Mouse (Mus musculus) bone marrow, adult 2 months (tissue): ENCODE results near the gene Samd5. TPM values are rescaled to one million over a fixed set of nuclear protein-coding genes. Genes with fewer than 3 reads are reported as not detected.
A peak's percentile ranks its signal among the peaks of the same experiment; 100 is the strongest.

Experiments used
- H3K27ac ChIP-seq: fragments of 200-500 bp; 2 replicates; pipeline ENCODE4 v1.5.1; 2012; ENCODE audit warnings: low read depth, mild to moderate bottlenecking, control low read depth, inconsistent platforms, low read length; ENCODE audit not compliant: control insufficient read depth, poor library complexity, insufficient read depth
- H3K4me1 ChIP-seq: fragments of 200-500 bp; 2 replicates; pipeline ENCODE4 v1.6.1; 2011; ENCODE audit warnings: low read length; ENCODE audit not compliant: control insufficient read depth, insufficient read depth
- H3K4me3 ChIP-seq: fragments of 200-500 bp; replicated peaks from 2 replicates; pipeline ENCODE3; 2011; ENCODE audit warnings: mild to moderate bottlenecking, low read depth, low read length, control low read depth; ENCODE audit not compliant: control insufficient read depth
- CTCF ChIP-seq: fragments of 200-500 bp; IDR thresholded peaks from 2 replicates; pipeline ENCODE4 v1.5.1; 2011; ENCODE audit warnings: low read length, control low read depth; ENCODE audit not compliant: control insufficient read depth, insufficient read depth
- POLR2A ChIP-seq: fragments of 200-500 bp; IDR thresholded peaks from 2 replicates; pipeline ENCODE4 v1.6.1; 2011; ENCODE audit warnings: low read depth, mild to moderate bottlenecking, control low read depth, low read length, borderline replicate concordance; ENCODE audit not compliant: control insufficient read depth
- WGBS: fragments of 180-500 bp; shearing (Covaris S2); methylation state at CpG from one replicate; pipeline ENCODE4 v1.1.7; 2018; 5-methylcytosine and 5-hydroxymethylcytosine counted together
- polyA plus RNA-seq: library from polyadenylated mRNA; stranded (reverse); fragments of >200 nt; gene quantifications from 2 replicates; pipeline ENCODE4 v1.2.4, GENCODE M21; 2011; ENCODE audit warnings: low replicate concordance; ENCODE audit not compliant: missing spikeins, insufficient read depth, insufficient read length

Gene Samd5
- polyA plus RNA-seq, 1 experiment, result not detected

GRCm38 (mm10) chr10:9696543-9697141 is 21.6 kb upstream of the Samd5 start:
- Histone ChIP-seq H3K27ac (no peak overlapping the region), H3K4me1 (no peaks in the 10 kb centered on the region), H3K4me3 (no peak overlapping the region)
- 46% methylated on average over 6 of the region's 6 CpGs for WGBS
- TF ChIP-seq POLR2A (no peak), CTCF (no peak)

- TF ChIP-seq POLR2A (no peak), CTCF (no peak)
Observed at GRCm38 (mm10) chr10:9693990-9694699, 19.1 kb upstream of the Samd5 start.

GRCm38 (mm10) chr10:9680928-9681327 is 5.9 kb upstream of the Samd5 start:
- TF ChIP-seq CTCF (no peak), POLR2A (no peak)
- Histone ChIP-seq H3K27ac (no peak overlapping the region), H3K4me3 (no peak overlapping the region), H3K4me1 (no peaks in the 10 kb centered on the region)
- 66% methylated on average over 6 of the region's 6 CpGs for WGBS

More at GRCm38 (mm10) chr10:9693990-9694699, 19.1 kb upstream of the Samd5 start:
- WGBS, result 82% methylated on average over 16 of the region's 16 CpGs
- no peak overlapping the region for H3K27ac ChIP-seq
- no peaks in the 10 kb centered on the region for H3K4me1 ChIP-seq
- no peak overlapping the region for H3K4me3 ChIP-seq

- Histone ChIP-seq H3K4me1 (no peaks in the 10 kb centered on the region), H3K27ac (no peak overlapping the region), H3K4me3 (no peak overlapping the region)
- WGBS, result 76% methylated on average over 5 of the region's 5 CpGs
- TF ChIP-seq CTCF (no peak), POLR2A (no peak)
Observed at GRCm38 (mm10) chr10:9679911-9680310, 4.9 kb upstream of the Samd5 start.

- H3K4me1 ChIP-seq, result no peaks in the 10 kb centered on the region
- TF ChIP-seq CTCF, result no peak
- WGBS, result 36% methylated on average over 5 of the region's 5 CpGs
- no peak overlapping the region for H3K4me3 ChIP-seq
- no peak overlapping the region for H3K27ac ChIP-seq
Observed at GRCm38 (mm10) chr10:9678071-9678470, 3.1 kb upstream of the Samd5 start.

GRCm38 (mm10) chr10:9676886-9677285 is 1.9 kb upstream of the Samd5 start:
- no peak overlapping the region for H3K27ac ChIP-seq
- H3K4me1 ChIP-seq, result no peaks in the 10 kb centered on the region
- no peak overlapping the region for H3K4me3 ChIP-seq
- WGBS, result 2% methylated on average over 17 of the region's 17 CpGs
- TF ChIP-seq POLR2A (no peak), CTCF (peak; percentile 55)

- 5% methylated on average over 7 of the region's 7 CpGs for WGBS
- H3K4me3 ChIP-seq, result no peak overlapping the region
- TF ChIP-seq POLR2A (no peak), CTCF (no peak)
- no peak overlapping the region for H3K27ac ChIP-seq
- H3K4me1 ChIP-seq, result no peaks in the 10 kb centered on the region
Observed at GRCm38 (mm10) chr10:9676418-9676786, 1.4 kb upstream of the Samd5 start.

- H3K4me1 ChIP-seq, result no peaks in the 10 kb centered on the region
- 5% methylated on average over 36 of the region's 36 CpGs for WGBS
Observed at GRCm38 (mm10) chr10:9675550-9676417, 776 bp upstream of the Samd5 start.

More at GRCm38 (mm10) chr10:9675550-9676417, 776 bp upstream of the Samd5 start:
- no peak overlapping the region for H3K27ac ChIP-seq
- TF ChIP-seq CTCF (no peak), POLR2A (no peak)
- no peak overlapping the region for H3K4me3 ChIP-seq
